Mouse (Mus musculus) neural tube, embryonic 12.5 days (tissue): Measurements from ENCODE around the gene Rabepk. TPM values are rescaled to one million over a fixed set of nuclear protein-coding genes. Genes with fewer than 3 reads are reported as not detected.
"Not testable (repeated sequence)": the region's sequence is repeated elsewhere in the genome, so short reads cannot be mapped to it uniquely, and the experiment has no call there.

Source experiments
- ATAC-seq: fragments of 200-750 bp; cut with Nextera tagmentation; 2 replicates; pipeline ENCODE4 v1.8.0; 2017; ENCODE audit warnings: low read depth, mild to moderate bottlenecking, moderate TSS enrichment, moderate library complexity; ENCODE audit not compliant: low FRiP score
- H3K27ac ChIP-seq: fragments of 300-500 bp; sonication (generic); 2 replicates; pipeline ENCODE4 v1.5.1; 2016
- H3K27me3 ChIP-seq: fragments of 300-500 bp; sonication (generic); replicated peaks from 2 replicates; pipeline ENCODE4 v1.6.1; 2016; ENCODE audit warnings: mild to moderate bottlenecking
- H3K36me3 ChIP-seq: fragments of 300-500 bp; sonication (generic); 2 replicates; pipeline ENCODE4 v1.6.1; 2016; ENCODE audit warnings: mild to moderate bottlenecking
- H3K4me1 ChIP-seq: fragments of 300-500 bp; sonication (generic); 2 replicates; pipeline ENCODE4 v1.6.1; 2016
- H3K4me2 ChIP-seq: fragments of 300-500 bp; sonication (generic); replicated peaks from 2 replicates; pipeline ENCODE4 v1.6.1; 2016; ENCODE audit warnings: mild to moderate bottlenecking
- H3K4me3 ChIP-seq: fragments of 300-500 bp; sonication (generic); 2 replicates; pipeline ENCODE4 v1.5.1; 2016
- H3K9ac ChIP-seq: fragments of 300-500 bp; sonication (generic); 2 replicates; pipeline ENCODE4 v1.6.1; 2016; ENCODE audit warnings: mild to moderate bottlenecking
- H3K9me3 ChIP-seq: fragments of 300-500 bp; sonication (generic); 2 replicates; pipeline ENCODE4 v1.6.1; 2016; ENCODE audit warnings: mild to moderate bottlenecking
- WGBS: fragments of 180-500 bp; shearing (Covaris S2); methylation state at CpG from one replicate; pipeline ENCODE4 v1.1.7; 2016; 5-methylcytosine and 5-hydroxymethylcytosine counted together
- polyA plus RNA-seq: library from polyadenylated mRNA; unstranded; fragments of >200 nt; fragmentation: Nextera tagmentation; extraction: Ambion mirVana; gene quantifications from 2 replicates; pipeline ENCODE4 v1.2.1, GENCODE M21; 2016

Rabepk gene
- polyA plus RNA-seq, 1 experiment from 2014 or later: 20.4 TPM

DNA sequence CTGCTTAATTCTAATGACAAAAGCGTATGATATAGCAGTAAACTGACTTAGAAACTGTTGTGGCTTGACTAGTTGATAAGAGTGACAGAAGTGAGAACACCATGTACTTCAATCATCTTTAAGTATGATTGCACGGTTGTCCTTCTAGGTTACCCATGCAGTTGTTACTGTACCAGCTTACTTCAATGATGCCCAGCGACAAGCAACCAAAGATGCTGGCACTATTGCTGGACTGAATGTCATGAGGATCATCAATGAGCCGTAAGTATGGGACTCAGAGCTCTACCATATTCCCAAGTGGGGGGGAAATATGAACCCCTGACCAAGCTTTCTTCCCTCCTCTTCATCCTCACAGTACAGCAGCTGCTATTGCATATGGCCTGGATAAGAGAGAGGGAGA is 26.0 kb downstream of the Rabepk start:
- H3K9ac ChIP-seq: no peak overlapping the region
- 93% methylated on average over 4 of the region's 4 CpGs for WGBS
- H3K4me3 ChIP-seq: peak overlapping the region; percentile 97; the same call in 1 of the 2 replicates
- no peaks in the 10 kb centered on the region for H3K27me3 ChIP-seq
- no peak overlapping the region for H3K27ac ChIP-seq
- H3K36me3 ChIP-seq: peaks cover 53% of the 10 kb centered on the region
- ATAC-seq: no peak
- H3K4me2 ChIP-seq: peak overlapping the region; percentile 64
- H3K4me1 ChIP-seq: peaks cover 50% of the 10 kb centered on the region
- no peaks in the 10 kb centered on the region for H3K9me3 ChIP-seq

GRCm38 (mm10) chr2:34772252-34773235 is 27.2 kb downstream of the Rabepk start:
- H3K4me1 ChIP-seq: peaks cover 49% of the 10 kb centered on the region
- peaks cover 45% of the 10 kb centered on the region for H3K36me3 ChIP-seq
- peak overlapping the region; percentile 99 for H3K9ac ChIP-seq
- H3K27ac ChIP-seq: peak overlapping the region; percentile 81
- no peaks in the 10 kb centered on the region for H3K9me3 ChIP-seq
- WGBS: 5% methylated on average over 50 of the region's 50 CpGs
- H3K4me2 ChIP-seq: peak overlapping the region; percentile 64
- peak; percentile 46 for ATAC-seq
- H3K4me3 ChIP-seq: peak overlapping the region; percentile 97
- H3K27me3 ChIP-seq: no peaks in the 10 kb centered on the region

- Histone ChIP-seq H3K9me3 (no peaks in the 10 kb centered on the region), H3K4me3 (peak within 1 kb of the TSS; percentile 97), H3K27ac (peak within 1 kb of the TSS; percentile 92), H3K4me2 (peak within 1 kb of the TSS; percentile 71), H3K4me1 (peaks cover 41% of the 10 kb centered on the region), H3K36me3 (peaks cover 36% of the 10 kb centered on the region), H3K9ac (peak within 1 kb of the TSS; percentile 99), H3K27me3 (no peaks in the 10 kb centered on the region)
- ATAC-seq: peak; percentile 99
- under 1% methylated on average over 60 of the region's 60 CpGs for WGBS
These were observed 28.1 kb downstream of the Rabepk start, which contains the start of gene Hspa5 for GRCm38 (mm10) chr2:34771368-34772226. Gene Hspa5 (plus strand): TSS chr2:34771970.

- Histone ChIP-seq H3K4me3 (peak overlapping the region; percentile 97), H3K27ac (peak overlapping the region; percentile 92), H3K36me3 (peaks cover 29% of the 10 kb centered on the region), H3K27me3 (no peaks in the 10 kb centered on the region), H3K4me2 (peak overlapping the region; percentile 71), H3K4me1 (peaks cover 34% of the 10 kb centered on the region), H3K9ac (peak overlapping the region; percentile 91), H3K9me3 (no peaks in the 10 kb centered on the region)
- no peak for ATAC-seq
- 5% methylated on average over 6 of the region's 6 CpGs for WGBS
These were observed 28.8 kb downstream of the Rabepk start for GRCm38 (mm10) chr2:34770951-34771350.

- Histone ChIP-seq H3K4me1 (peaks cover 26% of the 10 kb centered on the region), H3K27ac (no peak overlapping the region), H3K36me3 (peaks cover 21% of the 10 kb centered on the region), H3K4me3 (no peak overlapping the region), H3K27me3 (no peaks in the 10 kb centered on the region), H3K4me2 (peak overlapping the region; percentile 71; the same call in 1 of the 2 replicates), H3K9me3 (no peaks in the 10 kb centered on the region), H3K9ac (no peak overlapping the region)
- WGBS: 97% methylated on average over 2 of the region's 2 CpGs
- ATAC-seq: no peak
These were observed 29.7 kb downstream of the Rabepk start for GRCm38 (mm10) chr2:34770049-34770448.

DNA sequence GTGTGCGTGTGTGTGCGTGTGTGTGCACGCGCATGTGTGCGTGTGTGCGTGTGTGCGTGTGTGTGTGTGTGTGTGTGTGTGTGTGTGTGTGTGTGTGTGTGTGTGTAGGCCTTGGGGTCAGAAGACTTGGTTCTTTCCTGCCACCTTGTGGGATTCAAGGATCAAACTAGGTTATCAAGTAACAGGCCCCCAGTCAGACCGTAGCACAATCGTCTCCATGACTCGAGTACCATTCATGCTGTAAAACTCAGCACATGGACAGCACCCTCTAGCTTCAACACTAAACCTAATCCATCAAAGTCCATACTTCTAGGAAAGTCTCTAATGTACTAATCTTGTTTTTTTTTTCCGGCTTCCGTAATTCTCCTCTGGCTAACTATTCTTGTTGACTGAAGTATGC is 34.9 kb downstream of the Rabepk start:
- Histone ChIP-seq H3K36me3 (no peaks in the 10 kb centered on the region), H3K4me3 (no peak overlapping the region), H3K27ac (no peak overlapping the region), H3K27me3 (no peaks in the 10 kb centered on the region), H3K9me3 (no peaks in the 10 kb centered on the region), H3K9ac (no peak overlapping the region), H3K4me2 (no peak overlapping the region), H3K4me1 (no peaks in the 10 kb centered on the region)
- no peak for ATAC-seq
- WGBS: 79% methylated on average over 12 of the region's 12 CpGs

- Histone ChIP-seq H3K4me3 (no peak overlapping the region), H3K27me3 (no peaks in the 10 kb centered on the region), H3K36me3 (no peaks in the 10 kb centered on the region), H3K27ac (no peak overlapping the region), H3K9ac (no peak overlapping the region), H3K4me2 (no peak overlapping the region), H3K4me1 (no peaks in the 10 kb centered on the region), H3K9me3 (no peaks in the 10 kb centered on the region)
- ATAC-seq: no peak
- WGBS: 71% methylated on average over 2 of the region's 2 CpGs
These were observed 36.8 kb downstream of the Rabepk start for GRCm38 (mm10) chr2:34762872-34763271.

DNA sequence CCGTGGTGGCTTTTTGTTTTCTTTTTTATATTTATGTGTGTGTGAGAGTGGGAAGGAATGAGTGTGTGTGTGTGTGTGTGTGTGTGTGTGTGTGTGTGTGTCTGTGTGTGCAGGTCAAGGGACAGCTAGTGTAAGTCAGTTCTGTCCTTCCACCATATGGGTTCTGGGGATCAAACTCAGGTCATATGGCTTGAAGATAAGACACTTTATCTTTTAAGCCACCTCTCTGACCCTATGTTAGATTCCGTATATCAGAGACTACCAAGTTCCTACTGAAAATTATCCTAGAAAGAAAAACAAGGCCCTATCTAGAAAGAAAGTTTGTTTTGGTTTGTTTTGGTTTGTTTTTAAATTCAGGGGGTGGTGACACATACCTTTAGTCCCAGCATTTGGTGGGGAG is 37.5 kb downstream of the Rabepk start:
- Histone ChIP-seq H3K36me3 (no peaks in the 10 kb centered on the region), H3K27me3 (no peaks in the 10 kb centered on the region), H3K9ac (no peak overlapping the region), H3K4me2 (no peak overlapping the region), H3K27ac (no peak overlapping the region), H3K4me1 (no peaks in the 10 kb centered on the region), H3K9me3 (no peaks in the 10 kb centered on the region), H3K4me3 (no peak overlapping the region)
- 94% methylated on average over 2 of the region's 2 CpGs for WGBS
- ATAC-seq: no peak

- not testable (repeated sequence) for ATAC-seq, H3K4me3 ChIP-seq, H3K27ac ChIP-seq, H3K27me3 ChIP-seq, H3K9me3 ChIP-seq, H3K4me2 ChIP-seq, H3K4me1 ChIP-seq, H3K9ac ChIP-seq, H3K36me3 ChIP-seq
- WGBS: 89% methylated on average over 5 of the region's 5 CpGs
These were observed 38.4 kb downstream of the Rabepk start for GRCm38 (mm10) chr2:34761272-34761671.

DNA sequence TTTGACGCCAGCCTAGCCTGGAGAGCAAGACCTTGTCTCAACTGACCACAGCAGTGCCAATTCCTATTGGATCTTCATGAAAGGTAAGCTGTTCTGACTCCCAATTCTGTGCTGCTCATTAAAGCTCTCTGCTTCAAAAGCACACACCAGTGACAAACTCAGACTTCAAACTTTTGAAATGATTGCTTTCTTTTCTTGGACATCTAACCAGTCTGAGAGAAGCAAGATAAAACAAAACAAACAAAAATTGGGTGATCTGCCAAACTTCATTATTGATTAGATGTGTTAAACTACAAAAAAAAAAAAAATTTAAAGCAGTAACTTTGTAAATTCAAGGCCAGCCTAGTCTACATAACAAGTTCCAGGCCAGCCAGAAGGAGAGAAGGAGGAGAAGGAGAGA is 42.4 kb downstream of the Rabepk start:
- Histone ChIP-seq H3K9ac (no peak overlapping the region), H3K4me1 (peaks cover 10% of the 10 kb centered on the region), H3K4me3 (no peak overlapping the region), H3K36me3 (no peaks in the 10 kb centered on the region), H3K27me3 (no peaks in the 10 kb centered on the region), H3K4me2 (no peak overlapping the region), H3K9me3 (no peaks in the 10 kb centered on the region), H3K27ac (no peak overlapping the region)
- ATAC-seq: no peak
- WGBS: 70% methylated on average over 1 of the region's 1 CpGs

GRCm38 (mm10) chr2:34754551-34755358 is 45.0 kb downstream of the Rabepk start, which contains the start of gene Gapvd1:
Gene Gapvd1 (minus strand): TSS chr2:34755232.
- Histone ChIP-seq H3K4me3 (peak within 1 kb of the TSS; percentile 78), H3K27ac (peak within 1 kb of the TSS; percentile 89), H3K27me3 (no peaks in the 10 kb centered on the region), H3K4me2 (peak within 1 kb of the TSS; percentile 65), H3K9me3 (no peaks in the 10 kb centered on the region), H3K36me3 (no peaks in the 10 kb centered on the region), H3K9ac (peak within 1 kb of the TSS; percentile 97), H3K4me1 (peaks cover 15% of the 10 kb centered on the region)
- ATAC-seq: peak; percentile 63
- 2% methylated on average over 14 of the region's 14 CpGs for WGBS
